Mouse (Mus musculus): ENCODE results near the gene R3hdml. TPM values are rescaled to one million over a fixed set of nuclear protein-coding genes. Genes with fewer than 3 reads are reported as not detected.
"Not testable (repeated sequence)": the region's sequence is repeated elsewhere in the genome, so short reads cannot be mapped to it uniquely, and the experiment has no call there.

Gene R3hdml
- polyA plus RNA-seq (2015; fragmentation: Nextera tagmentation; extraction: Ambion mirVana), result 0.27 and 0.48 TPM in 2 replicates

DNA sequence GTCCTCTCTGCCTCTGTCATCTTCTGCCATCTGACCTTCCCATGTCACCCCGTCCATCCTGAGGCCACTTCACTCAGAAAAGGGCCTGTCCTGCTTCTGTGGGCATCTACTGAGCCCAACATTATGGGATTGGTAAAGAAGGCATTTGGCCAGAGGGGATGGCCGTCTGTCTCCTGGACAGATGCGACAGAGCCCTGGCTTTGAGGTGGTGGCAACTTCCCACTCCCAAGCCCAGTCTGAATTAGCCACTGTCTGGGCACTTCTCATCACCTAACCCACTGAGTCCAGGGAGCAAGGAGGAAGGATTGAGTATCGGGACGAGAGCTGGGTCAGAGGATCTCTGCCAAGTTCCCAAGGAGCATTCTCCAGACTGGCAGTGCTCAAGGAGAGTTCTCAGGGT, at the start of gene R3hdml:
Gene R3hdml, plus strand, starts transcription at position 301 of the 400 bp plus-strand sequence.
- Histone ChIP-seq H3K27ac (no peak within 1 kb of the TSS), H3K9ac (no peak within 1 kb of the TSS), H3K4me1 (peaks cover 6% of the 10 kb centered on the region; the same call in 1 of the 2 replicates), H3K36me3 (no peaks in the 10 kb centered on the region), H3K27me3 (no peaks in the 10 kb centered on the region), H3K4me2 (no peak within 1 kb of the TSS), H3K4me3 (no peak within 1 kb of the TSS), H3K9me3 (no peaks in the 10 kb centered on the region)
- WGBS, result 64% methylated on average over 5 of the region's 5 CpGs
- no peak for ATAC-seq (ENCODE audit: insufficient number of reproducible peaks, low FRiP score, low TSS enrichment, low read depth)

DNA sequence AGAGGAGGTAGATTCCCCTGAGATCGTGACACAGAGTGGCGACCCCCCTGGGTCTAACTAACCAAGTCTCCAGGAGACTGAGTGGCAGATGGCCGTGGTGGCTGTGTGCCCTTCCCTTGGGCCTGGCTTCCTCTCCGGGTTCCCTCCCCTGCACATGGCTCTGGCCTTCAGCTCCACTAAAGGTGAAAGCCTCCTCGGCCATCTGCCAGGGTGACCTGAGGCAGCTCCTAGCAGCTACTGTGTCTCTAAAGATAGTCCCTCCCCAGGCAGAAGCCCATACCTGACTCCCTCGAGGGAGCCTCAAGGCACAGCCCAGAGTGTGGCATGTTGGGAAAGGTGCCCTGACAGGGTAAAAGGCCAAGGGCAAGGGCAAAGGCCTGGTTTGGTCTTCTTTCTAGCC, 48.6 kb upstream of the R3hdml start:
- Histone ChIP-seq H3K4me2 (no peak overlapping the region), H3K4me1 (peaks cover 2% of the 10 kb centered on the region), H3K27me3 (peaks cover 18% of the 10 kb centered on the region), H3K9me3 (no peaks in the 10 kb centered on the region), H3K9ac (no peak overlapping the region), H3K4me3 (no peak overlapping the region), H3K36me3 (no peaks in the 10 kb centered on the region), H3K27ac (no peak overlapping the region)
- WGBS, result 62% methylated on average over 6 of the region's 6 CpGs
- no peak for ATAC-seq (ENCODE audit: insufficient number of reproducible peaks, low FRiP score, low TSS enrichment, low read depth)

DNA sequence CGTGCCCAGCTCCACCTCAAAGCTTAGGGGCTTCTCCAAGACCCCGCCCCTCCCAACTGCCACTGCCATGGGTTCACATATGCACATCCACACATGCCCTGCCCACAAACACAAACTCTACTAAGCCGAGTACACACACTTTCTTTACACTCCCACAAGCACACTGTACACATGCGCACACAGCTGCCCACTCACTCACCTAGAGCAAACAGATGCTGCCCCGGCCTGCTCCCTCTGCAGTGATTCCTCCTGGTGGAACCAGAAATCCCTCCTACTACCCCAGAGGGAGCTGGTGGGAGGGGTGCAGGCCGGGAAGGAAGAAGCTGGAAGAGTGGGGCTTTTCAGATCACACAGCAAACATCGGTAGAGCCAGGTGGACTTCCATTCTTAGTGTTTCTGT, 48.1 kb upstream of the R3hdml start:
- no peak for ATAC-seq (ENCODE audit: insufficient number of reproducible peaks, low FRiP score, low TSS enrichment, low read depth)
- Histone ChIP-seq H3K4me1 (no peaks in the 10 kb centered on the region), H3K4me2 (no peak overlapping the region), H3K9me3 (no peaks in the 10 kb centered on the region), H3K27me3 (peaks cover 14% of the 10 kb centered on the region), H3K4me3 (no peak overlapping the region), H3K27ac (no peak overlapping the region), H3K9ac (no peak overlapping the region), H3K36me3 (no peaks in the 10 kb centered on the region)
- 59% methylated on average over 7 of the region's 7 CpGs for WGBS

DNA sequence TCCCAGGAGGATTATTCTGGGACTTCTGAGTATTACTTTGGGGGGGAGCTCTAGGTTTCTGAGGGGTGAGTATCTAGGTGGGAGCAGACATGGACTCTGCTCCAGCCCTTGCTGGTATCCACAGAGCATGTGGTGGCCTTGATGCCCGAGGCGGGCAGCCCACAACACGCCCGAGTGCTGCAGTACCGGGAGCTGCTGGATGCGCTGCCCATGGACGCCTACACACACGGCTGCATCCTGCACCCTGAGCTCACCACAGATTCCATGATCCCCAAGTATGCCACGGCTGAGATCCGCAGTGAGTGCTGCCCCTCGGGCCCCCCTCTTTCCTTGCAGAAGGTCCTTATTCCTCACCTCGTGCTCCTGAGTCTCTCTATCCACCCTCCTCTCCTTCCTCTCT, 44.7 kb upstream of the R3hdml start:
- H3K27ac ChIP-seq, result no peak overlapping the region
- H3K4me3 ChIP-seq, result no peak overlapping the region
- no peaks in the 10 kb centered on the region for H3K27me3 ChIP-seq
- H3K9ac ChIP-seq, result no peak overlapping the region
- no peaks in the 10 kb centered on the region for H3K9me3 ChIP-seq
- no peak for ATAC-seq (ENCODE audit: insufficient number of reproducible peaks, low FRiP score, low TSS enrichment, low read depth)
- H3K36me3 ChIP-seq, result no peaks in the 10 kb centered on the region
- no peaks in the 10 kb centered on the region for H3K4me1 ChIP-seq
- no peak overlapping the region for H3K4me2 ChIP-seq
- 82% methylated on average over 12 of the region's 12 CpGs for WGBS

DNA sequence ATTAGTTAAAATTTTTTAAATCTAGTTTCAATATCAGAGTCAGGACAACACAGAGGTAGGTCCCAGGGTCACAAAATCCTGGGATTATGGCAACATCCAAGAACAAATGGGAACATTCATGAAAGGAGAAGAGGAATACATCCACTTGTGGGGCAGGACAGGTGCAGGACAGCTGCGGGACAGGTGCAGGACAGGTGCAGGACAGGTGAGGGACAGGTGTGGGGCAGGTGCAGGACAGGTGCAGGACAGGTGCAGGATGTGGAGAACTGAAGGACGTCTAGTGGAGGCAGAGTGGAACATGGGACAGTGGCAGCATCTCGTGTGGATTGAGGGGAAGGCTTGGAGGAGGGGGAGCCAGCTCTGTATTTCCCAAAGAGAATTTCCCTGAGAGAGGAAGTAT, 42.8 kb upstream of the R3hdml start:
- Histone ChIP-seq H3K4me2 (no peak overlapping the region), H3K9ac (no peak overlapping the region), H3K36me3 (no peaks in the 10 kb centered on the region), H3K27ac (no peak overlapping the region), H3K4me3 (no peak overlapping the region), H3K27me3 (no peaks in the 10 kb centered on the region), H3K9me3 (no peaks in the 10 kb centered on the region), H3K4me1 (no peaks in the 10 kb centered on the region)
- 60% methylated on average over 3 of the region's 3 CpGs for WGBS
- no peak for ATAC-seq (ENCODE audit: insufficient number of reproducible peaks, low FRiP score, low TSS enrichment, low read depth)

DNA sequence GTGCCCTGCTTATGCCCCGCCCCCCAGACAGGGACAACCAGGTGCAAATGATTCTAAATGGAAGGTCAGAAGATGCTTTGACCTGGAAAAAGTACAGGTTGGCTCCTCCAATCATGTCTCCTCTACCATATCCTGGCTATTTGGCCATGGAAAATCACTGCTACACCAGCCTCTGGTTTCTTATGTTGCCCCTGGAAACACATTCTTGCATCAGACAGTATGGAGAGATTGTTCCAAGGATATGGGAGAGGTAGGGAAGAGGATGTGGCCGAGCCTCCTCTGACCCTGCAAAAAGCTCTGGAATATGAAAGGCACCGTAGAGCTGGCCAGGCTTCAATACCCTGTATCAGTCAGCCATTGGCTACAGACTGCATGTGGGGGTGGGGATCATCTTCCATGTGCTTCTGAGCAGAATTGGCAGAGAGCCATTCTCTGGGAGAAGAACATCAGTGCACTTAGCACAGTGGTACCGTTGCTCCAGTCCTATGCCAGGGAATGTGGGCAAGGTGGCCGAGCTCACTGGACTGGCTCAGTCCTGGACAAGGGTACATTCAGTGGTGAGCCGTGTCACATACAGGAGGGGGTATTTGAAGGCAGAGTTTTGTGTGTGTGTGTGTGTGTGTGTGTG, 41.3 kb upstream of the R3hdml start:
- Histone ChIP-seq H3K4me3 (no peak overlapping the region), H3K4me1 (no peaks in the 10 kb centered on the region), H3K27me3 (no peaks in the 10 kb centered on the region), H3K36me3 (no peaks in the 10 kb centered on the region), H3K9me3 (no peaks in the 10 kb centered on the region), H3K4me2 (no peak overlapping the region), H3K9ac (no peak overlapping the region), H3K27ac (no peak overlapping the region)
- 67% methylated on average over 6 of the region's 6 CpGs for WGBS
- no peak for ATAC-seq (ENCODE audit: insufficient number of reproducible peaks, low FRiP score, low TSS enrichment, low read depth)

DNA sequence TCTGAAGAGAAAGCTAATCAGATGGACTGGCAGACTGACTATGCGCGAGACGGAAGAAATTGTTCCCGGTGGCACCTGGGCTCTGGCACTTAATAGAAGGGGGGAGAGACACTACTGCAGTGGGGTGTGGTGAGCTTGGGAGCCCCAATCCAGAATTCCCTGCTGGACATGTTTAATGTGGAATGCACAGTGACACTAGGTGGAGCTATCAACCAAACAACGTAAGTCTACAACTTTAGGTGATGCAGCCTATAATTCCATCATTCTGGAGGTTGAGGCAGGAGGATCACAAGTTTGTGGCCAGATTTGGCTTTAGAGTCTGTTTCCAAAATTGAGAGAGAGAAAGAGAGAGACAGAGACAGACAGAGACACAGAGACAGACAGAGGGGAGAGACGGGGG, 39.4 kb upstream of the R3hdml start:
- H3K4me3 ChIP-seq, result no peak overlapping the region
- H3K9ac ChIP-seq, result no peak overlapping the region
- H3K9me3 ChIP-seq, result no peaks in the 10 kb centered on the region
- ATAC-seq (ENCODE audit: insufficient number of reproducible peaks, low FRiP score, low TSS enrichment, low read depth), result no peak
- H3K27me3 ChIP-seq, result peaks cover 3% of the 10 kb centered on the region; the same call in 1 of the 2 replicates
- no peaks in the 10 kb centered on the region for H3K4me1 ChIP-seq
- no peak overlapping the region for H3K27ac ChIP-seq
- H3K4me2 ChIP-seq, result no peak overlapping the region
- 85% methylated on average over 6 of the region's 6 CpGs for WGBS
- H3K36me3 ChIP-seq, result no peaks in the 10 kb centered on the region

DNA sequence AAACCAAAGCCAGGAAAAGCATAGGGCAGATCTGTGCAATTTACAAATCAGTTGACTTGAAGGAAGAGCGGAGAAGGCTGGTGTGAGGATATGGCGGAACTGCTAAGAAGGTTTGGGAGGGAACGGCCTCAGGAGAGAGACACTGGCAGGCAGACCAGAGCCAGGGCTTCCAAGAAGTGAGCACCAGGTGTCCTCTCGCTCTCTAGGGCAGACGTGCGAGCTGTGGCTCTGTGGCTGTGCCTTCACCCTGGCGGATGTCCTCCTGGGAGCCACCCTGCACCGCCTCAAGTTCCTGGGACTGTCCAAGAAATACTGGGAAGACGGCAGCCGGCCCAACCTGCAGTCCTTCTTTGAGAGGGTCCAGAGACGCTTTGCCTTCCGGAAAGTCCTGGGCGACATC, 38.7 kb upstream of the R3hdml start:
- Histone ChIP-seq H3K9ac (no peak overlapping the region), H3K36me3 (no peaks in the 10 kb centered on the region), H3K4me2 (no peak overlapping the region), H3K27ac (no peak overlapping the region), H3K4me3 (no peak overlapping the region), H3K4me1 (no peaks in the 10 kb centered on the region), H3K27me3 (peaks cover 9% of the 10 kb centered on the region), H3K9me3 (no peaks in the 10 kb centered on the region)
- WGBS, result 91% methylated on average over 13 of the region's 13 CpGs
- no peak for ATAC-seq (ENCODE audit: insufficient number of reproducible peaks, low FRiP score, low TSS enrichment, low read depth)

DNA sequence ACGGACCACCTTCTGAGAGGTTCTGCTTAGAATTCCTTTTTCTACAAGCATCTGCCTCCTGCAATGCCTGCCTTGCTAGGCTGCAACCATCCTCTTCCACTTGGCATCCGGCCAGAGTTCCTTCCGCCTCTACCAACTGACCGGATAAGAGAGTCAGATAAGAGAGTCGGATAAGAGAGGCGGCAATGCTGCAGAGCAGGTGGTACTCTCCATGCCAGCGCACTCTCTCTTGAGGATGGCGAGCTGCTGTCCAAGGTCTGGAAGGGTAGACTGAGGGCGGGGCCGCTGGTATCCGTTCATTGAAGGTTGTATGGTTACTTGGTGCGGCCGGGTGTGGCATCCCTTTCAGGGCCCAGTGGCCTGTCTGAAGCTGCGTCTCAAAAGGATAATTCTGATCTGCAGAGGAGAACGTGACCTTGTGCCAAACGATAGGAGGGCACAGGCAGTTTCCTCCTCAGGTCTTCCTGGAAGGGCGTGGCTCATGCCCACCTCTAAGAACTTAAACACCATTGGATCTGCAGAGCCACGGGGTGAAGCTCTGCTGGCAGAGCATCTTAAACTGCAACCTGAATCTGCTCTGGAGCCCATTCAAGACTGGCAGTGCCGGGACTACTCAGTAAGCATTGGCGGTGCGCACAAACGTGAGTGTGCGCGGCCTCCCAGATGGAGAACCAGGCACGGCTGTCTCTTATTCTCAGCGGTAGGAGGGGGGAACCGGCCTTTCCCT, 33.4 kb upstream of the R3hdml start:
- H3K27me3 ChIP-seq, result peaks cover 24% of the 10 kb centered on the region
- H3K9me3 ChIP-seq, result no peaks in the 10 kb centered on the region
- H3K4me2 ChIP-seq, result no peak overlapping the region
- H3K4me1 ChIP-seq, result no peaks in the 10 kb centered on the region
- H3K27ac ChIP-seq, result no peak overlapping the region
- no peaks in the 10 kb centered on the region for H3K36me3 ChIP-seq
- no peak for ATAC-seq (ENCODE audit: insufficient number of reproducible peaks, low FRiP score, low TSS enrichment, low read depth)
- no peak overlapping the region for H3K9ac ChIP-seq
- WGBS, result 49% methylated on average over 27 of the region's 27 CpGs
- H3K4me3 ChIP-seq, result no peak overlapping the region

DNA sequence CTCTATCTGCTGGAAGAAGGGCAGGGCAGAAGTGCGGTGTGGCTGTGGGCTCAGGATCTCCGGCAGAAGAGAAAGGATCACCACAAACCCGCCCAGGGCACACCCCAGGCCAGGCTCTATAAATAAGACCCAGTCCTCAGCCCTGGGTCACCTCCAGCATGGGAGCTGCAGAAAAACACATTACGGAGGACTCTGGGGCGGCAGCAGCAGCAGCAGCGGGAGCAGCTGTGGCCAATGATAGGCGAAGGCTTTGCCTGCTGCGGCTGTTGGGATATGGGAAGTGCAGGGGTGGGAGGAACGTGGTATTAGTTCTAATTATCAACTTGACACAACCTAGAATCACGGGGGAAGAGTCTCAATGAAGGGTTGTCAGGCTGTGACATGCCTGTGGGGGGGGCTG, 32.7 kb upstream of the R3hdml start:
- H3K9me3 ChIP-seq, result no peaks in the 10 kb centered on the region

DNA sequence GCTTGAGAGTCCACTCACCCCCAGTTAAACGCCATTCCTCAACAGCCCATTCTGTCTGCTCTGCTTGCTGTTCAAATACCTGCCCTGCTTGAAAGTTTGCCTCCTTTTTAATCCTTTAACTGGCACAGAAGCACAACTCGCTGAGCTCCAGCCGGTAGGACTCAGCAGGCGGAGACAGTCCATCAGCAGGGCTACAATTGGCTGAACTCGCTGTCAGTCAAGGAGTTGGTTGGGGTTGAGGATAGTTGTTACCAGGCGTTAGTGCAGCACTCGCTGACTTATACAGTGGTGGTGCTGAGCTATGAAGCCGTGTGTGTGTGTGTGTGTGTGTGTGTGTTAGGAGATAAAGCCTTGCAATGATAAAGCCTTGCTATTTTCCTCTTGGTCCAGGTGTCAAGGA, 31.5 kb upstream of the R3hdml start:
- 88% methylated on average over 8 of the region's 8 CpGs for WGBS
- no peak overlapping the region for H3K9ac ChIP-seq
- peaks cover 24% of the 10 kb centered on the region for H3K27me3 ChIP-seq
- 0 out of 2 replicates have a peak, but pooled peaks cover under 1% of the 10 kb centered on the region for H3K36me3 ChIP-seq
- no peak overlapping the region for H3K27ac ChIP-seq
- no peak overlapping the region for H3K4me3 ChIP-seq
- H3K9me3 ChIP-seq, result no peaks in the 10 kb centered on the region
- H3K4me2 ChIP-seq, result no peak overlapping the region
- H3K4me1 ChIP-seq, result no peaks in the 10 kb centered on the region
- no peak for ATAC-seq (ENCODE audit: insufficient number of reproducible peaks, low FRiP score, low TSS enrichment, low read depth)

More for the DNA sequence above, 32.7 kb upstream of the R3hdml start:
- WGBS, result 39% methylated on average over 10 of the region's 10 CpGs
- Histone ChIP-seq H3K4me3 (no peak overlapping the region), H3K36me3 (no peaks in the 10 kb centered on the region), H3K27me3 (peaks cover 24% of the 10 kb centered on the region), H3K4me2 (no peak overlapping the region), H3K9ac (no peak overlapping the region), H3K27ac (no peak overlapping the region), H3K4me1 (no peaks in the 10 kb centered on the region)
- no peak for ATAC-seq (ENCODE audit: insufficient number of reproducible peaks, low FRiP score, low TSS enrichment, low read depth)

DNA sequence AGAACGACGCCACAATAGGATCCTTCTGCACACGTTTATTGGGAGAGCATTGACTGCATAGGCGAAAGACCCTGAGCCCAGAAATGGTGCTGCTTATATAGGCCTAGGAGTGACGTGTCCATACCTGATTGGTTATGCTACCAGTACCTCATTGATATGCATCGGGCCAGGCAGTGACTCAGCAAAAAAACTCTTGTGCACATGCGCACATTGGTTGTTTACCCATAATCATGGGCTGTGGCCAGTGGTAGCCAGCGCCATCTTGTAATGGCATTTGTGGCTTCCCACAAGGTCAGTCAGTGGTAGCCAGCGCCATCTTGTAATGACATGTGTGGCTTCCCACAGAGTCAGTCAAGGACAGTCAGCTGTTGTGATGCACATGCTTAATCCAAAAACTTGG, 30.8 kb upstream of the R3hdml start:
- not testable (repeated sequence) for H3K27ac ChIP-seq; H3K4me2 ChIP-seq; H3K4me1 ChIP-seq; H3K4me3 ChIP-seq; H3K9ac ChIP-seq; ATAC-seq (ENCODE audit: insufficient number of reproducible peaks, low FRiP score, low TSS enrichment, low read depth); H3K9me3 ChIP-seq; H3K36me3 ChIP-seq
- WGBS, result 93% methylated on average over 9 of the region's 9 CpGs
- peaks cover 24% of the 10 kb centered on the region for H3K27me3 ChIP-seq
